Mouse (Mus musculus) fibroblast of lung, adult 2 months (primary cell): ENCODE results near the gene Mthfsl.
"Not testable (repeated sequence)": the region's sequence is repeated elsewhere in the genome, so short reads cannot be mapped to it uniquely, and the experiment has no call there.

Source experiments
- DNase-seq: peaks from one replicate; pipeline ENCODE4 v3.0.0-alpha.2; 2011; ENCODE audit warnings: low read depth

The Mthfsl gene

GRCm38 (mm10) chr9:88719989-88720537 is at the start of gene Mthfsl:
TSS of gene Mthfsl (minus strand) at chr9:88720296.
- not testable (repeated sequence) for DNase-seq

- DNase-seq: not testable (repeated sequence)
Observed at GRCm38 (mm10) chr9:88769470-88769869, 49.4 kb upstream of the Mthfsl start.

DNA sequence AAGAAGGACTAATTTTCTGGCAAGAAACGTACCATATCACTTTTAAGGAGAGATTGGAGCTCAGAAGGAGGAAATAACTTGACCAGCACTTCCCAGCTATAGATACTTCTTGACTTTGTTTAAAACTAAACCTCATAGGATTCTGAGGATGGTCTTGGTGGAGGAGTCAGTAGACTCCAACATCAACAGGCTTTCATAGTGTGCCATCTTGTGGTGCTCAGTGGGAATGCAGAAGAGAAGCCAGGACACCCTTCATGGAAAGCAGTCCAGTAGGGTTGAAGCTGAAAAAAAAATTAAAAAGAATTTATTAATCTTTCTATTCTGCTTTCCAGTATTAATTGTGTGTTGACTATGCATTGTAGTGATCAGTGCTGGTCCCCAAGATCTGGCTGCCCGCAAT is 26.6 kb upstream of the Mthfsl start:
- not testable (repeated sequence) for DNase-seq

- not testable (repeated sequence) for DNase-seq
Observed at GRCm38 (mm10) chr9:88746046-88746445, 25.9 kb upstream of the Mthfsl start.

DNA sequence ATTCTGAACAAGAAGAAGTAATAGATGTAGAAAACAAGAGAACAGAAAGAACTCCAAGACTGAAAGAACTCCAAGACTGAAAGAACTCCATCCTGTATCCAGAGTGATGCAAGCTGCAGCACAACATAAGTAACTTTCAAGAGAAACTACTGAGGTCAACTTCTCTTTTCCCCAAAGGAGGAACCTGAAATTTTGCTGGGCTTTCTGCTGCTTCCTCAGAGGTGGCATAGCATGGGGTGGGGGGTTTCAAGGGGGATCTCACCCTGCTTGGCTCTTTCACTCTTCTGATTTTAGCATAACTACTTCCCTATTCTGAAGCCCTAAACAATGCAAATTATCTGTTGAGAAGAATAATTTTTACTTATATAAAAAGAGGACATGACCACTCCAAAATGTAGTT is 15.2 kb upstream of the Mthfsl start:
- DNase-seq: not testable (repeated sequence)

- not testable (repeated sequence) for DNase-seq
Observed at GRCm38 (mm10) chr9:88733182-88733581, 13.1 kb upstream of the Mthfsl start.

DNA sequence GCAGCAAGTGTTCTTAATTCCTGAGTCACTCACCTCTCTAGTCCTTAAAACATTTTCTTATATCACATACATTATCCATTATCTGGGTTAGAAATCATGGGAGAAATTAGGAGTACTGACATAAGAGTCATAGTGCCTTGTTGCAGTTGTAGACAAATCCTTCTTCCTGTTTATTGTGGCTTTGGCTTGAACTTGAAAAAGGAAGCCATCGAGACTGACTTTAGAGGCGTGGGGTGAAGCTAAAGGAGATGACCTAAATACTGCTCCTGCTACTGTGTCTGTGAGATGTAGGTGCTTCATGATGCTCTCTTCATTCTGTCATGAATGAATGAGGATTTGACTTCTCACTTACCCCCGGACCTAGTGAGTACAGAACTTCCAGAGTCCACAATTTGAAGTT is 12.2 kb upstream of the Mthfsl start:
- DNase-seq: not testable (repeated sequence)

GRCm38 (mm10) chr9:88731728-88732127 is 11.6 kb upstream of the Mthfsl start, which contains the start of gene Bcl2a1d:
TSS of gene Bcl2a1d (minus strand) at chr9:88731914.
- not testable (repeated sequence) for DNase-seq

GRCm38 (mm10) chr9:88728311-88728710 is 8.2 kb upstream of the Mthfsl start:
- DNase-seq: not testable (repeated sequence)

- DNase-seq: not testable (repeated sequence)
Observed at GRCm38 (mm10) chr9:88721628-88722027, 1.5 kb upstream of the Mthfsl start.

DNA sequence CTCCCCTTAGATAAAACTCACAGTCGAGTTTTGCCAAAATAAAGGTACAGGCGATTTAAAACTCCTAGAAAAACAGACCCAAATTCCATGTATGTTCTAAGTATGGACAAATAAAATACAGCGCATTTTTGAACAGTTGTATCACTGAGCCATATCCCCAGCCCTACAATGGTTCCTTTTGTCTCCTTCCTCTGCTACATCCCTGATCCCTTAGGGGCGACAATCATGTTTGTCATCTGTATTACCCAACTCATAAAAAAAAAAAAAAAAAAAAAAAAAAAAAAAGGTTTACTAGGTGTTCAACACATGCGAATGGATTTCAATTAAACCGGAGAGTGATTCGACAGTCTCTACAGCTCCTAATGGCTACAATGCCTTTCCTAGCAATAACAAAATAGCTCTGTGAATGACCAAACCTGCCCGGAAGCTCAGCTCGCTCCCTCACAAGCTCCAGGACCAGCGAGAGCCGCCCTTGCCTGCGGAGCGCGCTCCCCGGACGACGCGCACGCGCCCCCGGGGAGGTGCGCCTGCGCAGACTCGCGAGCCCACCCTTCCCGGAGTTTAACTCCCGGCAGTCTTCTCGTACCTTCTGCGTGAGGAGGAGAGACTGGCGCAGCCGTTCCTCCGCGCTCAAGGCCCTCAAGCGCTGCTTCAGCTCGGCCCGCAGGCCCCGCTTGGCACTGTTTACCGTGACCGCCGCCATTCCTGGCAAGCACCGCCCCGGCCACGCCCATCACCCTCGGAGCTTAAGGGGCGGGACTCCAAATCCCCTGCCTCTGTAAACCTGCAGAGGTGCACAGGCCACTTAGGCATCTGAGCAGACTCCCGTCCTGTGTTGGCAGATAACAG is 799 bp downstream of the Mthfsl start:
- not testable (repeated sequence) for DNase-seq

DNA sequence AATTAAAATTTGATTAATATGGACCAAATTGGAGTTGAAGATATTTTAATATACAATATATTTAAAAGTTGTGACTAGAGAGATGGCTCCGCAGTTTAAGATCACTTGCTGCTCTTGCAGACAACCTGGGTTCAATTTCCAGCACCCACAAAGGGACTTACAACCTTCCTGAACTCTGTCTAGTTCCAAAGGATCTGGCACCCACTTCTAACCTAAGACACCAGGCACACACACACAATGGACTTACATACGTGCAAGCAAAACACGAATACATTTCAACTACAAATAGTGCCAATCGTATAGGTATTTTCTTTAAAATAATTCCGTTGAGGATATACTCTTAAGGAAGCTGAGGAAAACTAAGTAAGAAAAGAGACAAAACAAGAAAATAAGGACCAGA is 1.5 kb downstream of the Mthfsl start:
- not testable (repeated sequence) for DNase-seq

DNA sequence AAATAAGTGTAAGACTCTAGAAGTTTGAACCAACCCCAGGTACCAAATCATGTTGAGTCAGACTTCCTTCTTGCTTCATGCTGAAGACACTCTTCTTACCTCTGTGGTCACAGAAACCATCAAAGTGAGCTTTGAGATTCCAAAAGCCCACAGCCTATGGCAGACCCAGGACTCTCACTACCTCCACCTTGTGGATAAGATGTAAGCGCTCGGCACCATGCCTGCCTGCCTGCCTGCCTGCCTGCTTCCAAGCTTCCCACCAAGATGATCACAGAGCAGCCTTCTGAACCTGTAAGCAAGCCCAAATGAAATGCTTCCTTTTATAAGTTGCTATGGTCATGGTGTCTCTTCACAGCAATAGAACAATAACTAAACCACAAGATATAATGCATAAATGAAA is 2.0 kb downstream of the Mthfsl start:
- DNase-seq: not testable (repeated sequence)

DNA sequence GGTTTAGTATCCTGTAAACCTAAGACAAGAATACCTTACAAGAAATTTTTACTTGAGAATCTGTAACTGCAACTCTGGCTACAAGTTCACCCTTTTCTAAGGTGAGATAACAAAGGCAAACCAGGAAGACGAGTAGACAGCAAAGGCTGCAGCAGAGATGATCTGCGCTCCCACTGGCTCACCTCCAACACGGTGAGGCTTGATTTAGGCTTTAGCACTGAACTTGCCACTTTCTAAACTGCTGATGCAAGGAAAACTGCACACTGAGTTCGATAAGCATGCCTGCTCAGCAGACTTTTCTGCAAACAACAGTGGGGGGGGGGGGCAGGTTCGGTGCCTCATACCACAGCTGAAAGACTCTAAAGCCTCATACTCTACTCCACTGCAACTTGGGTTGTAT is 5.6 kb downstream of the Mthfsl start:
- DNase-seq: not testable (repeated sequence)

DNA sequence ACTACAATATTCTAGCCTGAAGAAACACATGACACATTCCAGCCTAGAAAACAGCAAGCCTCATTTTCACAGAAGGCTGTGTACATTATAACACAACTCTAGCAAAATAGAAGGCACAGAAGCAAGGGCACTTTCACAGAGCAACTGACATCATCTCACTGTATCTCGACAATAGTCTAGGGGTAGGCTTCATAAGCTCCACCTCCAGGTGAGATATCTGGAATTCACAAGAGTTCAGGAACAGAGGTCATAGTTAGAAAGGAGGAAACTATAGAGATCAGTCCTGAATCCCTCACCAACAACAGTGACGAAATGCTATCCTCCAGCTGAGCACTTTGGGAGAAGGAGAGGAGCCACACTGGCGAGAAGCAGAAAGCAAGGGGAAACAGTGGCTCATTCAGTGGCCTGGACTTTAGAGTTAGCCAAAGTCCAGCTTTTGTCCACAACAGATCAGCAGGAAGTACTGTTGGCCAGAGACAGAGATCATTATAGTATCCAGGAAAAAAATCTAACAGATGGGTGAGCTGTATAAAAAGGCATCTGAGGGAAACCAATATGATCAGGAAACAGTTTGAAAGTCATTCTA is 7.8 kb downstream of the Mthfsl start:
- not testable (repeated sequence) for DNase-seq

- not testable (repeated sequence) for DNase-seq
Observed at GRCm38 (mm10) chr9:88710910-88711438, 9.1 kb downstream of the Mthfsl start.

GRCm38 (mm10) chr9:88710439-88710838 is 9.7 kb downstream of the Mthfsl start:
- DNase-seq: not testable (repeated sequence)

DNA sequence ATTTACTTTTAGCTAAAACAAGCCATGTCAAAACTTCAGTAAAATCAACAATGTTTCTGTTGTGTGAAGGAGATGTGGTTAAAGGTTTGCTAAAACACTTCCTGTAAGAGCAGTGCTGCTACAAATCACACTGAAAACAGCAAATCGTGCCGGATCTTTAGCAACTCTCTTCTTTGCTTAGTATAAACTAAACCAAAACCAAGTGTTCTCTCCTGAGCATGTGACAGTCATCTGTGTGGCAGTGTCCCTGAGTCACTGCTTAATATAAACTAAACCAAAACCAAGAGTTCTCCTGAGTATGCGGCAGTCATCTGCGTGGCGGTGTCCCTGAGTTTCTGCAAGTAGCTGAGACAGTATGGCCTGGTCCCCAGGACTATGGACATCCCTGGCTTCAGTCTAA is 10.3 kb downstream of the Mthfsl start:
- not testable (repeated sequence) for DNase-seq

DNA sequence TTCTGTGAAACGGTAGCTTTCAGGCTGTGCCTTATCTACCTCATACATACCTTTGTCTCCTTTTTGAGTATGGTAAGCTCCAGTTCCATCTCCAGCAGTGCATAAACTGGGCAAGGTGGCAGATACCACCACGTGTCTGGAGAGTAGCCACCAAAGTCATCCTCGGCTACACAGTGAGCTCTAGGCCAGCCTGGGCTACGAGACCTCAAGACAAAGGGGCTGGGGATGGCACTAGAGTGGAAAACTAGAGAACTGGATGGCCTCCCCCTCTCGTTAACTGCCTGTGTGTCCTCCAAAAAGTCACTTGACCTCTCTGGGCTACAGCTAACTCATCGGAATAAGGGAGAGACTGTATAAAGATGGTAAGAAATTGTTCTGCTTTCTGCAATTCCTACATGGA is 10.8 kb downstream of the Mthfsl start:
- DNase-seq: no peak

- DNase-seq: no peak
Observed at GRCm38 (mm10) chr9:88706700-88707099, 13.4 kb downstream of the Mthfsl start.

DNA sequence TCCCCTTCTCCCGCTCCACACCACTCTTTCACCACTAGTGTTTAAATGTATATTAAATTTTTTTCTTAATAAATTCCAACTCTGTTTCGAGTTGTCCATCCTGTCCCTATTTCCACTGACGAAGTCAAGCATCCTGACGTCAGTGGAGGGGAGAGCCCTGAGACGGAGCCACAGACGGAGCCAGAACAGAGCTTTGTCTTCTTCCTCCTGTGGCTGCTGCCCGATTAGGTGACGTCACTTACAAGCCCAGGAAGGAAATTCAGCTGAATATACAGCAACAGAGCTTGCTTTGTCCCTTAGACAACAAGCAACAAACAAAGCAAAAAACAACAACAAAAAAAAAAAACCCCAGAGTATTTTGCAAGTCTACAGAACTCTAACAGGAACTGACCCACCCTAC is 14.9 kb downstream of the Mthfsl start:
- DNase-seq: not testable (repeated sequence)

GRCm38 (mm10) chr9:88698746-88699145 is 21.4 kb downstream of the Mthfsl start:
- not testable (repeated sequence) for DNase-seq

DNA sequence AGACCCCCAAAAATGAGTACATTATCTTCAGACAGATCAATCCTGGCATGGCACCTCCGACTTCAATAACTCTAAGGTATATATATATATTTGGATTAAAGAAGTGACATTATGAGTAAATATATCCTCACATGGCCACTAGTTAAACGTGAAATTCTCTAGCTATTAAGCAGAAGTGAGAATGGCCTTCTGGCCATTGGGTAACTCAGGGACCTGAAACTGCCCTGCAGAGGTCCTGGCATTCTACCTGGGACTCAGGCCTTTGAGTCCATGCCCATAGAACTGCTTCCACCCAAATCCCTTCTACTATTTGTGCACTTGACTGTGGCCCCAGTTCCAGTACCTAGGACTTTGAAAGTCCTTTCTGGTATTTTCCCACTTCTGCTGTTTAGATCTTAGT is 28.8 kb downstream of the Mthfsl start:
- DNase-seq: not testable (repeated sequence)
